Mouse (Mus musculus): ENCODE data around the gene Tmem53.

Gene Tmem53

GRCm38 (mm10) chr4:117317701-117318190, 66.0 kb downstream of the Tmem53 start:
- DNase-seq: peak; percentile 12 to 40
